Comparison of ENCODE assay signal across 8 mouse cellular contexts in the genomic region with DNA sequence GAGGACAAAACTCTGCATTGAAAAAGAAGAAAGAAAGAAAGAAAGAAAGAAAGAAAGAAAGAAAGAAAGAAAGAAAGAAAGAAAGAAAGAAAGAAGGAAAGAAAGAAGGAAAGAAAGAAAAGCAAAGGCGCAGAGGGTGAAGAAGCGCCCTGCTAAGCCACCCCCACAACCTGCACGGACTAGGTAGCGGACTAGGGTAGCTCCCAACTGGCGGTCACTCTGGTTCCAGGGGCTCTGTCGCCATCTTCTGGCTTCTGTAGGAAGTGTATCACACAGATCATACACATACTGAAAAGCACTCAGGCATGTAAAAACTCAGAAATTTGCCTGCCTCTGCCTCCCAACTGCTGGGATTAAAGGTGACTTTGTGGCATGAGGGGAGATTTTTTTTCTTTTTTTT. TPM values are rescaled to one million over a fixed set of nuclear protein-coding genes. Genes with fewer than 3 reads are reported as not detected.
DNase-seq lines count a peak whose midpoint lies in the region; ATAC-seq and TF ChIP-seq lines count a peak whose summit lies in the region.

No protein-coding gene starts in this region.

- H3K27ac ChIP-seq in forebrain, postnatal 0 days (ENCODE audit: low read depth, low read length): no peak overlapping the region
- no peak overlapping the region for H3K27ac ChIP-seq in forebrain, embryonic 15.5 days (replicated peaks)

- no peak overlapping the region for H3K4me3 ChIP-seq in forebrain, postnatal 0 days (ENCODE audit: low read depth, low read length)
- no peak overlapping the region for H3K4me3 ChIP-seq in forebrain, embryonic 15.5 days

- WGBS in forebrain, postnatal 0 days: 27% methylated on average over 6 of the region's 6 CpGs
- WGBS in forebrain, embryonic 15.5 days: 25% methylated on average over 6 of the region's 6 CpGs

- no peak overlapping the region for H3K4me2 ChIP-seq in forebrain, postnatal 0 days (ENCODE audit: low read depth)
- H3K4me2 ChIP-seq in forebrain, embryonic 15.5 days (replicated peaks): no peak overlapping the region

- no peak for ATAC-seq in forebrain, postnatal 0 days
- no peak for ATAC-seq in forebrain, embryonic 15.5 days (replicated peaks)

- H3K9me3 ChIP-seq in forebrain, postnatal 0 days (ENCODE audit: low read length): no peaks in the 10 kb centered on the region
- H3K9me3 ChIP-seq in forebrain, embryonic 15.5 days: no peaks in the 10 kb centered on the region

- peaks cover 4% of the 10 kb centered on the region; the same call in 1 of the 2 replicates for H3K36me3 ChIP-seq in forebrain, postnatal 0 days (ENCODE audit: insufficient read depth)
- no peaks in the 10 kb centered on the region for H3K36me3 ChIP-seq in forebrain, embryonic 15.5 days

- DNase-seq in forebrain, postnatal 0 days: peak; percentile 65
- peak; percentile 69 for DNase-seq in urinary bladder, postnatal 25 days (ENCODE audit: low spot score)
- no peak for DNase-seq in urinary bladder, postnatal 10 days (ENCODE audit: low spot score)
- peak; percentile 72 for DNase-seq in embryo, embryonic 11 days
- DNase-seq in kidney, postnatal 25 days: peak; percentile 86 to 91
- peak; percentile 85 for DNase-seq in lung, postnatal 25 days (ENCODE audit: low spot score)
- DNase-seq in thymus, postnatal 10 days (ENCODE audit: low spot score in 2 of 2): peak; percentile 64 to 78

- no peak overlapping the region for H3K9ac ChIP-seq in forebrain, postnatal 0 days
- no peak overlapping the region for H3K9ac ChIP-seq in forebrain, embryonic 15.5 days (replicated peaks)

- H3K27me3 ChIP-seq in forebrain, postnatal 0 days (ENCODE audit: insufficient read depth, low read length): no peaks in the 10 kb centered on the region
- no peaks in the 10 kb centered on the region for H3K27me3 ChIP-seq in forebrain, embryonic 15.5 days

- TF ChIP-seq CTCF in forebrain, postnatal 0 days (IDR thresholded peaks at IDR 0.05; ENCODE audit: low read depth): peak; percentile 69

- no peaks in the 10 kb centered on the region for H3K4me1 ChIP-seq in forebrain, postnatal 0 days (ENCODE audit: insufficient read depth)
- H3K4me1 ChIP-seq in forebrain, embryonic 15.5 days: peaks cover 13% of the 10 kb centered on the region

RNA-seq across cellular contexts. Expression of gene Mex3d, which starts 13.4 kb away (rescaled TPM):
- 107 and 120 TPM in 2 replicates for total RNA-seq in forebrain, postnatal 0 days (2014; rRNA removed)
- 18.3 and 18.4 TPM in 2 replicates for polyA plus RNA-seq in forebrain, postnatal 0 days (2015; fragmentation: Nextera tagmentation; extraction: Ambion mirVana)
- 22.0 and 22.7 TPM in 2 replicates for polyA plus RNA-seq in forebrain, embryonic 15.5 days (2015; fragmentation: Nextera tagmentation; extraction: Ambion mirVana)

RNA-seq across cellular contexts. Expression of gene Plk5, which starts 17.8 kb away (rescaled TPM):
- 8.3 and 12.9 TPM in 2 replicates for total RNA-seq in forebrain, postnatal 0 days (2014; rRNA removed)
- 4.6 and 7.4 TPM in 2 replicates for polyA plus RNA-seq in forebrain, postnatal 0 days (2015; fragmentation: Nextera tagmentation; extraction: Ambion mirVana)
- 2.2 and 2.7 TPM in 2 replicates for polyA plus RNA-seq in forebrain, embryonic 15.5 days (2015; fragmentation: Nextera tagmentation; extraction: Ambion mirVana)

RNA-seq across cellular contexts. Expression of gene Mbd3, which starts 25.3 kb away (rescaled TPM):
- 37.9 and 43.9 TPM in 2 replicates for total RNA-seq in forebrain, postnatal 0 days (2014; rRNA removed)
- polyA plus RNA-seq in forebrain, postnatal 0 days (2015; fragmentation: Nextera tagmentation; extraction: Ambion mirVana): 183 and 196 TPM in 2 replicates
- polyA plus RNA-seq in forebrain, embryonic 15.5 days (2015; fragmentation: Nextera tagmentation; extraction: Ambion mirVana): 281 and 295 TPM in 2 replicates

RNA-seq across cellular contexts. Expression of gene Adamtsl5, which starts 25.9 kb away (rescaled TPM):
- total RNA-seq in forebrain, postnatal 0 days (2014; rRNA removed): 0.31 and 0.33 TPM in 2 replicates
- 0.70 and 0.81 TPM in 2 replicates for polyA plus RNA-seq in forebrain, postnatal 0 days (2015; fragmentation: Nextera tagmentation; extraction: Ambion mirVana)
- 0.32 and 0.61 TPM in 2 replicates for polyA plus RNA-seq in forebrain, embryonic 15.5 days (2015; fragmentation: Nextera tagmentation; extraction: Ambion mirVana)

RNA-seq across cellular contexts. Expression of gene Uqcr11, which starts 32.6 kb away (rescaled TPM):
- total RNA-seq in forebrain, postnatal 0 days (2014; rRNA removed): 230 and 424 TPM in 2 replicates
- 688 and 881 TPM in 2 replicates for polyA plus RNA-seq in forebrain, postnatal 0 days (2015; fragmentation: Nextera tagmentation; extraction: Ambion mirVana)
- polyA plus RNA-seq in forebrain, embryonic 15.5 days (2015; fragmentation: Nextera tagmentation; extraction: Ambion mirVana): 551 and 574 TPM in 2 replicates
